Mouse (Mus musculus): ENCODE results near the gene Zfp683. TPM values are rescaled to one million over a fixed set of nuclear protein-coding genes. Genes with fewer than 3 reads are reported as not detected.

Gene Zfp683
- polyA plus RNA-seq, 1 experiment = 0.44 TPM

- no peak for DNase-seq (ENCODE audit: low spot score)
Measured at GRCm38 (mm10) chr4:134052560-134052959, 1.1 kb upstream of the Zfp683 start.

GRCm38 (mm10) chr4:134058166-134058715 lies 4.6 kb downstream of the Zfp683 start:
- DNase-seq (ENCODE audit: low spot score) = no peak

GRCm38 (mm10) chr4:134058908-134059307 lies 5.3 kb downstream of the Zfp683 start:
- no peak for DNase-seq (ENCODE audit: low spot score)

- no peak for DNase-seq (ENCODE audit: low spot score)
Measured at GRCm38 (mm10) chr4:134060135-134060865, 6.7 kb downstream of the Zfp683 start, which contains the start of gene Crybg2. Crybg2 (plus strand) TSS chr4:134060815.

GRCm38 (mm10) chr4:134061166-134061830 lies 7.7 kb downstream of the Zfp683 start:
- DNase-seq (ENCODE audit: low spot score) = no peak

- DNase-seq (ENCODE audit: low spot score) = no peak
Measured at GRCm38 (mm10) chr4:134061944-134062446, 8.4 kb downstream of the Zfp683 start.

GRCm38 (mm10) chr4:134062561-134062960 lies 8.9 kb downstream of the Zfp683 start:
- DNase-seq (ENCODE audit: low spot score) = no peak

GRCm38 (mm10) chr4:134065431-134066004 lies 11.9 kb downstream of the Zfp683 start:
- peak; percentile 55 for DNase-seq (ENCODE audit: low spot score)

- DNase-seq (ENCODE audit: low spot score) = no peak
Measured at GRCm38 (mm10) chr4:134067383-134067782, 13.7 kb downstream of the Zfp683 start.

- no peak for DNase-seq (ENCODE audit: low spot score)
Measured at GRCm38 (mm10) chr4:134067833-134068544, 14.4 kb downstream of the Zfp683 start.

GRCm38 (mm10) chr4:134068793-134069580 lies 15.3 kb downstream of the Zfp683 start:
- DNase-seq (ENCODE audit: low spot score) = no peak

- no peak for DNase-seq (ENCODE audit: low spot score)
Measured at GRCm38 (mm10) chr4:134078694-134079093, 25.1 kb downstream of the Zfp683 start.

GRCm38 (mm10) chr4:134080674-134081073 lies 27.0 kb downstream of the Zfp683 start:
- no peak for DNase-seq (ENCODE audit: low spot score)

- DNase-seq (ENCODE audit: low spot score) = peak; percentile 52
Measured at GRCm38 (mm10) chr4:134081730-134082386, 28.2 kb downstream of the Zfp683 start.

- DNase-seq (ENCODE audit: low spot score) = no peak
Measured at GRCm38 (mm10) chr4:134082460-134082859, 28.8 kb downstream of the Zfp683 start.

- DNase-seq (ENCODE audit: low spot score) = no peak
Measured at GRCm38 (mm10) chr4:134084999-134085398, 31.4 kb downstream of the Zfp683 start.

GRCm38 (mm10) chr4:134087412-134087811 lies 33.8 kb downstream of the Zfp683 start:
- DNase-seq (ENCODE audit: low spot score) = no peak

- DNase-seq (ENCODE audit: low spot score) = no peak
Measured at GRCm38 (mm10) chr4:134089029-134089428, 35.4 kb downstream of the Zfp683 start.

GRCm38 (mm10) chr4:134090521-134091224 lies 37.0 kb downstream of the Zfp683 start:
- no peak for DNase-seq (ENCODE audit: low spot score)

- DNase-seq (ENCODE audit: low spot score) = no peak
Measured at GRCm38 (mm10) chr4:134091225-134091529, 37.5 kb downstream of the Zfp683 start.

Data from urinary bladder, adult 2 months (tissue).